ENCODE assay signal across 27 mouse cellular contexts in genomic region chr13:78032821-78033220, GRCm38 (mm10).
"Had no signal": no experiment of that assay in that cellular context is flagged by ENCODE, and none has a peak within 500 bp of the region (broad histone marks: within the 10 kb centered on the region; RNA-seq: fewer than 3 reads in every experiment).

No protein-coding gene starts in this region.

- H3K4me3 ChIP-seq: heart, embryonic 12.5 days; heart, embryonic 13.5 days; heart, embryonic 15.5 days; hindbrain, embryonic 10.5 days; hindbrain, embryonic 12.5 days; hindbrain, embryonic 13.5 days; hindbrain, embryonic 15.5 days; intestine, embryonic 15.5 days; kidney, embryonic 15.5 days; layer of hippocampus, adult 2 months; left cerebral cortex, adult 2 months had no signal

- DNase-seq: heart, postnatal 10 days; heart, postnatal 14 days; heart, postnatal 36 days; heart, postnatal 4 days; kidney, adult 11 months; kidney, adult 18-20 months; kidney, adult 2 months; kidney, adult 8-10 months; kidney, adult 9 months; kidney, postnatal 10 days; kidney, postnatal 14 days; kidney, postnatal 25 days; kidney, postnatal 36 days; kidney, postnatal 4 days; layer of hippocampus, adult 9-11 months; layer of hippocampus, postnatal 36 days had no signal

- H3K36me3 ChIP-seq: heart, embryonic 12.5 days; heart, embryonic 13.5 days; heart, embryonic 15.5 days; hindbrain, embryonic 10.5 days; hindbrain, embryonic 12.5 days; hindbrain, embryonic 13.5 days; hindbrain, embryonic 15.5 days; intestine, embryonic 15.5 days; kidney, embryonic 15.5 days had no signal

- H3K27me3 ChIP-seq: heart, embryonic 12.5 days; heart, embryonic 13.5 days; heart, embryonic 15.5 days; hindbrain, embryonic 12.5 days; hindbrain, embryonic 13.5 days; hindbrain, embryonic 15.5 days; intestine, embryonic 15.5 days; kidney, embryonic 15.5 days had no signal
